Mouse (Mus musculus) mouse embryonic stem cell (cell line): ENCODE measurements at regions not wholly inside any gene's neighbourhood (a gene's known extent, or its start where the extent isn't known, plus 50 kb on each side); places are given as distances from the start of the nearest gene placed in this dataset.

Experiments used
- in situ Hi-C, 2 experiments: fragments of 300-500 bp; cut with MboI; formaldehyde crosslinking; loops; 1 replicate in 1 of 2; 3 replicates in 1 of 2; pipeline ENCODE4 v1.14.3; 2019 to 2020; ENCODE audit warnings: low sequenced_read_pairs in 2 of 2, low pct_unique_long_range_greater_than_20kb in 1 of 2, mixed read lengths in 1 of 2; ENCODE audit not compliant: unreplicated experiment in 1 of 2

- in situ Hi-C loops: no loop called here
Observed at GRCm38 (mm10) chr4:150741810-150742209, 89.8 kb upstream of the Slc45a1 start.

GRCm38 (mm10) chr4:150740167-150740566 lies 88.2 kb upstream of the Slc45a1 start:
- in situ Hi-C loops: no loop called here

GRCm38 (mm10) chr4:150738736-150739135 lies 86.8 kb upstream of the Slc45a1 start:
- in situ Hi-C loops: no loop called here

GRCm38 (mm10) chr4:150730061-150730812 lies 78.3 kb upstream of the Slc45a1 start:
- in situ Hi-C loops: no loop called here

- in situ Hi-C loops: no loop called here
Observed at GRCm38 (mm10) chr4:150726539-150726938, 74.6 kb upstream of the Slc45a1 start.

- in situ Hi-C loops: no loop called here
Observed at GRCm38 (mm10) chr4:150726136-150726480, 74.1 kb upstream of the Slc45a1 start.

- in situ Hi-C loops: no loop called here
Observed at GRCm38 (mm10) chr4:150725443-150726135, 73.6 kb upstream of the Slc45a1 start.

- in situ Hi-C loops: no loop called here
Observed at GRCm38 (mm10) chr4:150724823-150725222, 72.8 kb upstream of the Slc45a1 start.

GRCm38 (mm10) chr4:150721619-150722283 lies 69.8 kb upstream of the Slc45a1 start:
- in situ Hi-C loops: no loop called here

GRCm38 (mm10) chr4:150717866-150718265 lies 65.9 kb upstream of the Slc45a1 start:
- in situ Hi-C loops: no loop called here

GRCm38 (mm10) chr4:150715051-150715450 lies 63.1 kb upstream of the Slc45a1 start:
- in situ Hi-C loops: no loop called here

- in situ Hi-C loops: no loop called here
Observed at GRCm38 (mm10) chr4:150713291-150713690, 61.3 kb upstream of the Slc45a1 start.

GRCm38 (mm10) chr4:150712856-150713255 lies 60.9 kb upstream of the Slc45a1 start:
- in situ Hi-C loops: no loop called here

GRCm38 (mm10) chr4:150711646-150712045 lies 59.7 kb upstream of the Slc45a1 start:
- in situ Hi-C loops: no loop called here

- in situ Hi-C loops: no loop called here
Observed at GRCm38 (mm10) chr4:150709391-150710130, 57.6 kb upstream of the Slc45a1 start.

- in situ Hi-C loops: no loop called here
Observed at GRCm38 (mm10) chr4:150708572-150708984, 56.6 kb upstream of the Slc45a1 start.

GRCm38 (mm10) chr4:150707725-150708571 lies 56.0 kb upstream of the Slc45a1 start:
- in situ Hi-C loops: no loop called here
